Mouse (Mus musculus) spleen, adult 18-20 months (tissue): ENCODE measurements around the gene Trank1.

Source experiments
- DNase-seq, 2 experiments: peaks; one replicate each; pipeline ENCODE4 v3.0.0; 2022; ENCODE audit warnings: mixed read lengths in 2 of 2

The Trank1 gene

GRCm38 (mm10) chr9:111383046-111383445 lies 71.5 kb downstream of the Trank1 start:
- DNase-seq: no peak

- DNase-seq: no peak
These were observed 72.2 kb downstream of the Trank1 start for GRCm38 (mm10) chr9:111383756-111384155.

GRCm38 (mm10) chr9:111385526-111386491 lies 74.3 kb downstream of the Trank1 start:
- DNase-seq: no peak

GRCm38 (mm10) chr9:111386569-111386968 lies 75.0 kb downstream of the Trank1 start:
- DNase-seq: no peak

GRCm38 (mm10) chr9:111387576-111387975 lies 76.0 kb downstream of the Trank1 start:
- no peak for DNase-seq

GRCm38 (mm10) chr9:111390016-111390415 lies 78.5 kb downstream of the Trank1 start:
- DNase-seq: no peak

- no peak for DNase-seq
These were observed 79.5 kb downstream of the Trank1 start for GRCm38 (mm10) chr9:111391036-111391435.

- DNase-seq: no peak
These were observed 80.4 kb downstream of the Trank1 start for GRCm38 (mm10) chr9:111391926-111392442.

GRCm38 (mm10) chr9:111395265-111395664 lies 83.7 kb downstream of the Trank1 start:
- DNase-seq: no peak

- no peak for DNase-seq
These were observed 86.5 kb downstream of the Trank1 start for GRCm38 (mm10) chr9:111398059-111398458.

GRCm38 (mm10) chr9:111400089-111400488 lies 88.5 kb downstream of the Trank1 start:
- DNase-seq: no peak

GRCm38 (mm10) chr9:111403159-111403558 lies 91.6 kb downstream of the Trank1 start:
- DNase-seq: no peak

GRCm38 (mm10) chr9:111404346-111405079 lies 93.0 kb downstream of the Trank1 start:
- DNase-seq: no peak

- DNase-seq: no peak
These were observed 93.5 kb downstream of the Trank1 start for GRCm38 (mm10) chr9:111405080-111405428.

GRCm38 (mm10) chr9:111408012-111408411 lies 96.5 kb downstream of the Trank1 start:
- no peak for DNase-seq

GRCm38 (mm10) chr9:111408427-111408826 lies 96.9 kb downstream of the Trank1 start:
- no peak for DNase-seq

GRCm38 (mm10) chr9:111412471-111413160 lies 101.1 kb downstream of the Trank1 start:
- DNase-seq: no peak

GRCm38 (mm10) chr9:111421862-111422261 lies 110.3 kb downstream of the Trank1 start:
- no peak for DNase-seq

- DNase-seq: no peak
These were observed 111.0 kb downstream of the Trank1 start for GRCm38 (mm10) chr9:111422567-111422966.

- no peak for DNase-seq
These were observed 113.6 kb downstream of the Trank1 start for GRCm38 (mm10) chr9:111425113-111425512.

GRCm38 (mm10) chr9:111425952-111426351 lies 114.4 kb downstream of the Trank1 start:
- DNase-seq: no peak

- DNase-seq: no peak
These were observed 116.5 kb downstream of the Trank1 start for GRCm38 (mm10) chr9:111427891-111428555.
